Mouse (Mus musculus): Measurements from ENCODE around the gene Itpa.

DNA sequence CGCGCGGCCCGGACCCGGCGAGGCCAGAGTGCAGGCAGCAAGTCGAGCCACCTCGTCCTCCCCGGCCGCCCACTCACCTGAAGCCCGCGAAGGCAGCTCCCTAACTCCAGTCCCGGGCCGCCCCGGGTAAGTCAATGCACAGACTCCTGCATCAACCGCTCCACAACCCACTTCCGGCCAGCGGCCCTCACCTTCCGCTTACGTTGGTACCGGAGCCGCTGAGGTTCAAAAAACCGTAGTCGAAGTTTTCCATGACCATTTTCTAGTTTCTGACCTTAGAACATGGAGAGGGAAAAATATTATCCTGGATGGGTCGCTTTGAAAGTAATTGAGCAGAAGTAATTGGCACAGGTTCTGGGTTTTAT is 37.6 kb upstream of the Itpa start, which contains the start of the genes Fastkd5 and Ubox5:
- TF ChIP-seq CTCF (IDR thresholded peaks at IDR 0.05; ENCODE audit: control insufficient read depth, insufficient read depth, insufficient replicate concordance, low read depth, low read length) (no peak), POLR2A (IDR thresholded peaks at IDR 0.05; ENCODE audit: control insufficient read depth, low read depth, low read length) (peak; percentile 61; the same call in 1 of the 2 replicates)

Data from testis, adult 2 months (tissue).